Mouse (Mus musculus) stomach, postnatal 0 days (tissue): Measurements from ENCODE around the gene Vmn1r3. TPM values are rescaled to one million over a fixed set of nuclear protein-coding genes. Genes with fewer than 3 reads are reported as not detected.
A peak's percentile ranks its signal among the peaks of the same experiment; 100 is the strongest.
"Not testable (repeated sequence)": the region's sequence is repeated elsewhere in the genome, so short reads cannot be mapped to it uniquely, and the experiment has no call there.

Experiments used
- ATAC-seq: fragments of 200-750 bp; cut with Nextera tagmentation; 2 replicates; pipeline ENCODE4 v1.8.0; 2017; ENCODE audit not compliant: low FRiP score, low TSS enrichment
- DNase-seq: peaks from one replicate; pipeline ENCODE4 v3.0.0-alpha.2; 2016; ENCODE audit warnings: low spot score
- H3K27ac ChIP-seq: fragments of 300-500 bp; sonication (generic); replicated peaks from 2 replicates; pipeline ENCODE4 v1.5.1; 2014; ENCODE audit warnings: mild to moderate bottlenecking, control low read depth
- H3K27me3 ChIP-seq: fragments of 300-500 bp; sonication (generic); 2 replicates; pipeline ENCODE4 v1.6.1; 2014; ENCODE audit warnings: low read length; ENCODE audit not compliant: control insufficient read depth, insufficient read depth
- H3K36me3 ChIP-seq: fragments of 300-500 bp; sonication (generic); 2 replicates; pipeline ENCODE4 v1.6.1; 2014; ENCODE audit warnings: low read length, mixed read lengths; ENCODE audit not compliant: control insufficient read depth, insufficient read depth
- H3K4me1 ChIP-seq: fragments of 300-500 bp; sonication (generic); replicated peaks from 2 replicates; pipeline ENCODE4 v1.6.1; 2014; ENCODE audit warnings: antibody characterized with exemption; ENCODE audit not compliant: control insufficient read depth, insufficient read depth
- H3K4me2 ChIP-seq: fragments of 300-500 bp; sonication (generic); replicated peaks from 2 replicates; pipeline ENCODE4 v1.6.1; 2014; ENCODE audit warnings: low read depth, mild to moderate bottlenecking, control low read depth, moderate library complexity
- H3K4me3 ChIP-seq: fragments of 300-500 bp; sonication (generic); 2 replicates; pipeline ENCODE4 v1.5.1; 2014; ENCODE audit warnings: low read depth, low read length, control low read depth
- H3K9ac ChIP-seq: fragments of 300-500 bp; sonication (generic); 2 replicates; pipeline ENCODE4 v1.6.1; 2014; ENCODE audit warnings: mild to moderate bottlenecking, low read length, control low read depth, mixed read lengths
- H3K9me3 ChIP-seq: fragments of 300-500 bp; sonication (generic); 2 replicates; pipeline ENCODE4 v1.6.1; 2016; ENCODE audit warnings: low read length; ENCODE audit not compliant: control insufficient read depth
- CTCF ChIP-seq: IDR thresholded peaks from 2 replicates; pipeline ENCODE4 v1.5.1; 2016; ENCODE audit warnings: antibody characterized with exemption, low read depth, mild to moderate bottlenecking, moderate library complexity
- EP300 ChIP-seq: optimal IDR thresholded peaks from 2 replicates; pipeline ENCODE3; 2016; ENCODE audit warnings: antibody characterized with exemption
- WGBS: fragments of 180-500 bp; shearing (Covaris S2); extraction: QIAGEN DNeasy Blood & Tissue Kit; methylation state at CpG from one replicate; pipeline ENCODE4 v1.1.7; 2014; 5-methylcytosine and 5-hydroxymethylcytosine counted together
- polyA plus RNA-seq: library from polyadenylated mRNA; unstranded; fragments of >200 nt; fragmentation: Nextera tagmentation; extraction: Ambion mirVana; gene quantifications from 2 replicates; pipeline ENCODE4 v1.2.1, GENCODE M21; 2015

The Vmn1r3 gene
- polyA plus RNA-seq, 1 experiment from 2014 or later, result not detected

DNA sequence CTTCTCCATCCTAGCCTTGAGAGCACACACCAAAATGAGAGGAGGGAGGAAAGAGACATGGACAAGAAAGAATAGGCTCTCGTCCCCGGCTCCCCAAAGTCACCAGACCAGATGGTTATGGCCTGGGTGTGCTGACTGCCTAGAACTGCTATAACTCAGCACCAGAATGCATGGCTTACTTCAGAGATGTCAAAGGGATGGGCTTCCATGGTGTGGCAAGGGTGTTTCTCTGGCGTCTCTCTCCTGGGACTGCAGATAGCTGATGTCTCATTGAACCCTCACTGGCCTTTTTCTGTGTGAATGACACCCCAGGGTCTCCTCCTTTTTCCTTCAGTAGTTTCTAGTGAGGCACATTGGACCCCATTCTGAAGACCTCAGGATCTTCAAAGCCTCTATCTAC is 41.3 kb upstream of the Vmn1r3 start:
- TF ChIP-seq CTCF, result no peak
- no peak for TF ChIP-seq EP300
- peaks cover 4% of the 10 kb centered on the region; the same call in 1 of the 2 replicates for H3K9me3 ChIP-seq
- no peaks in the 10 kb centered on the region for H3K27me3 ChIP-seq
- H3K4me3 ChIP-seq, result no peak overlapping the region
- no peak overlapping the region for H3K9ac ChIP-seq
- 70% methylated on average over 3 of the region's 3 CpGs for WGBS
- ATAC-seq (no peak), DNase-seq (no peak)
- no peaks in the 10 kb centered on the region for H3K36me3 ChIP-seq
- H3K4me1 ChIP-seq, result no peaks in the 10 kb centered on the region
- no peak overlapping the region for H3K4me2 ChIP-seq
- H3K27ac ChIP-seq, result no peak overlapping the region

- DNase-seq, H3K4me3 ChIP-seq, H3K9me3 ChIP-seq, H3K36me3 ChIP-seq, ATAC-seq, H3K4me2 ChIP-seq, H3K27me3 ChIP-seq, H3K27ac ChIP-seq, H3K9ac ChIP-seq, H3K4me1 ChIP-seq: not testable (repeated sequence)
- 54% methylated on average over 3 of the region's 3 CpGs for WGBS
Measured at GRCm38 (mm10) chr4:3225416-3225815, 40.3 kb upstream of the Vmn1r3 start.

- H3K4me3 ChIP-seq, DNase-seq, H3K4me2 ChIP-seq, H3K36me3 ChIP-seq, H3K4me1 ChIP-seq, H3K9ac ChIP-seq, H3K9me3 ChIP-seq, H3K27me3 ChIP-seq, H3K27ac ChIP-seq: not testable (repeated sequence)
- 0 out of 2 replicates have a peak, but pooled peaks have one; percentile 6 for ATAC-seq
- 50% methylated on average over 3 of the region's 3 CpGs for WGBS
Measured at GRCm38 (mm10) chr4:3224848-3225247, 39.7 kb upstream of the Vmn1r3 start.

DNA sequence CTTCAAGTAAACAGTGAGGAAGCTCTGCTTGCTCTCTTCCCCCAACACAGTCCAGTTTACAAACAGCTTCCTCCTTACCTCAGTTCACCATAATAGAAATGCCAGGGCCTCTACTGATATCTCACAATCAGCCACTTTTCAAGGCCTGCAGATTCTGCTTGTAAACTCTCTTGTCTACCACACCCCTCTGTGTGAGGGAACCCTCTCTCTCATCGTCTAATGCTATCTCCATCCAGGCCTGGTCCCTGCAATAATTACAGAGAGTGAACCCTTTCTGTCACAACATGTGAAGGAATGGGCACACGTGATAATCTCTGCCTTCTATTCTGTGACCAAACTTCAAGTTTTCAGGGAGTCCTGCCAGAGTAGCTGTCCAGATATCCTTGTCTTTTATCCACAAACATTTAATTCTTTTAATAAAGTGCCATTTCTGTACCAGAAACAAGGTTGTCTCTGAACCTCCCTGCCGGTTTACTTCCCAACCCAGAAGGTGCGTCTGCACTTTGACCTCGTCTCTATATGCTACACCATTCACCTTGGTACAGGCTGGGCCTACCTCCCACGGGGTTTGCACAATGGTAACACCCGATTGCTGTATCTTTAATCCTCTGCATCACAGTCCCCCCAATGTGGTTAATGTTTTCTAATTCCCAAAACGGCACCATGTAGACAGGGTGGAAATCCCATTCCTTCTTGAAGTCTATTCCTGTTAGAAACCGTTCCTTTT is 38.5 kb upstream of the Vmn1r3 start:
- DNase-seq, H3K4me2 ChIP-seq, H3K4me1 ChIP-seq, ATAC-seq, H3K27ac ChIP-seq, H3K9me3 ChIP-seq, H3K36me3 ChIP-seq, H3K27me3 ChIP-seq, H3K4me3 ChIP-seq, H3K9ac ChIP-seq: not testable (repeated sequence)
- 64% methylated on average over 5 of the region's 9 CpGs for whole genome bisulfite sequencing

GRCm38 (mm10) chr4:3216382-3216781 is 31.2 kb upstream of the Vmn1r3 start:
- H3K9me3 ChIP-seq, H3K4me3 ChIP-seq, H3K36me3 ChIP-seq, DNase-seq, H3K27ac ChIP-seq, H3K9ac ChIP-seq, ATAC-seq, H3K4me1 ChIP-seq, H3K4me2 ChIP-seq, H3K27me3 ChIP-seq: not testable (repeated sequence)
- WGBS, result 58% methylated on average over 2 of the region's 2 CpGs

GRCm38 (mm10) chr4:3213349-3213748 is 28.2 kb upstream of the Vmn1r3 start:
- H3K4me2 ChIP-seq, H3K4me3 ChIP-seq, DNase-seq, H3K9ac ChIP-seq, H3K4me1 ChIP-seq, H3K27ac ChIP-seq, ATAC-seq, H3K27me3 ChIP-seq, H3K9me3 ChIP-seq, H3K36me3 ChIP-seq: not testable (repeated sequence)
- 44% methylated on average over 3 of the region's 4 CpGs for WGBS

GRCm38 (mm10) chr4:3209643-3210217 is 24.6 kb upstream of the Vmn1r3 start:
- WGBS, result 33% methylated on average over 1 of the region's 1 CpGs
- H3K4me2 ChIP-seq, H3K4me3 ChIP-seq, H3K9me3 ChIP-seq, H3K27me3 ChIP-seq, DNase-seq, H3K27ac ChIP-seq, H3K36me3 ChIP-seq, ATAC-seq, H3K4me1 ChIP-seq, H3K9ac ChIP-seq: not testable (repeated sequence)

GRCm38 (mm10) chr4:3176746-3177490 is 8.2 kb downstream of the Vmn1r3 start:
- not testable (repeated sequence) for ATAC-seq, H3K4me1 ChIP-seq, H3K4me3 ChIP-seq, H3K4me2 ChIP-seq, H3K27me3 ChIP-seq, H3K36me3 ChIP-seq, H3K9me3 ChIP-seq, H3K9ac ChIP-seq, H3K27ac ChIP-seq
- peak; percentile 9 for DNase-seq
- WGBS, result 89% methylated on average over 10 of the region's 10 CpGs
